Mouse (Mus musculus) brain, embryonic 14.5 days (tissue): ENCODE measurements around the gene Sfswap. TPM values are rescaled to one million over a fixed set of nuclear protein-coding genes. Genes with fewer than 3 reads are reported as not detected.

Experiments
- DNase-seq: peaks from one replicate; pipeline ENCODE4 v3.0.0-alpha.2; 2011; ENCODE audit warnings: low read depth
- CTCF ChIP-seq: fragments of 200-500 bp; IDR thresholded peaks from 2 replicates; pipeline ENCODE4 v1.5.1; 2012; ENCODE audit warnings: inconsistent platforms, mild to moderate bottlenecking, moderate library complexity, borderline replicate concordance; ENCODE audit not compliant: insufficient read depth, insufficient read length; ENCODE audit errors: extremely low read depth
- POLR2A ChIP-seq: fragments of 200-500 bp; IDR thresholded peaks from 2 replicates; pipeline ENCODE4 v1.6.1; 2012; ENCODE audit warnings: mild to moderate bottlenecking, inconsistent platforms, borderline replicate concordance; ENCODE audit not compliant: poor library complexity, insufficient read depth, insufficient read length, severe bottlenecking; ENCODE audit errors: extremely low read depth
- polyA plus RNA-seq: library from polyadenylated mRNA; depleted of rRNA; stranded (reverse); fragments of >200 nt; gene quantifications from 2 replicates; pipeline ENCODE4 v1.2.3, GENCODE M21; 2012

Gene Sfswap
- polyA plus RNA-seq, 1 experiment = 199 TPM

DNA sequence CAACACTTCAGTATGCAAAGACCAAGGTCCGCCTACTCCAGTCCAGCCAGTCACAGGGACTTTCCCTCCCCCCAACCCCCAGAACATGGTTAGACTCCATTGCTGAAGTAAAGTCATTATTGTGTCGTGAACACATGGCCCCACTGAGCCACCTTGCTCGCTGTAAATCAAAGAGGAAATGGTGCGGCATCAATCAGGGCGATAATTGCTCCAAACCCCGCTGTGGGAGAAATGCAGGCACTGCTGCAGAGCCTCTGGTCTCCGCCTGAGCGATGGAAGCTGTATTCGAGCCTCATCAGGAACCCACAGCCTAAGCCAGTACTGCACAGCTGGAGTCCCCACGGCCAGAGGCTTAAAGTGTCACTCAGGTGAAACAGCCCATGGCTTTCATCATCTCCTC lies 11.1 kb upstream of the Sfswap start:
- TF ChIP-seq POLR2A = no peak
- no peak for TF ChIP-seq CTCF
- DNase-seq = peak; percentile 48

DNA sequence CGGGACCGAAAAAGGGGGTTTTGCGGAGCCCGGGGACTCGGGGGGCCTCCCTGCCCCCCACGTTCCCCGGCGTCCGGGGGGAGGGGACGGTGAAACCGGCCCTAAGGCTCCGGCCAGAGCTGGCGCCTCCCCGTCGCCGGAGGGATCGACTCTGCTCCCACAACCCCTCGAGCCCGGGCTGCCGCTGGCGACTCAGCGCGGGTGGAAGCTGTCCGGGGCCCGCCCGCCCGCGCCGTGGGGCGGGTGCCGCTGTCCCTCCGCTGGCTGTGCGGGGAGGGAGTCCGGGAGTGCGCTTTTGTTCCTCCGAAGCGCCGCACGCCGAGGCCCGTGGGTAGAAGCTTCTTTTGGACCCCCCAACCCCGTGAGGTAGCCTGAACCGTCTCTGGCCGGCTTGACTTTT lies 650 bp downstream of the Sfswap start:
- TF ChIP-seq POLR2A = no peak
- TF ChIP-seq CTCF = no peak
- DNase-seq = no peak

DNA sequence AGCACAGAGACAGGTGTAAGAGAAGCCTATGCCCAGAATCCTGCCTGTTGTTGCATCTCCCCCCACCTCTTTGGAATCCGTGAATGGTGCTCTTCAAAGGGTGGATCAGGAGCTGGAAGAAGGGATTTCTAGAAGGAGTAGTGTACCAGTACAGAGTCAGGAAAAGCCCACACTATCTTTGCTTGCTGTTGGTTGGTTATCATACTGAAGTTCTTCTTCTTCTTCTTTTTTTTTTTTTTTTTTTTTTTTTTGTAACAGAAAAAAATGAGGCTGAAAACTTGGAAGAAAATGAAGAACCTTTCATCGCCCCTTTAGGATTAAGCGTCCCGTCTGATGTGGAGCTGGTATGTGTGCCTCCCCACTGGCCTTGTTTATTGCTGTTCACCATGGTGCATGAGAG lies 5.9 kb downstream of the Sfswap start:
- no peak for DNase-seq
- TF ChIP-seq CTCF (no peak), POLR2A (no peak)

DNA sequence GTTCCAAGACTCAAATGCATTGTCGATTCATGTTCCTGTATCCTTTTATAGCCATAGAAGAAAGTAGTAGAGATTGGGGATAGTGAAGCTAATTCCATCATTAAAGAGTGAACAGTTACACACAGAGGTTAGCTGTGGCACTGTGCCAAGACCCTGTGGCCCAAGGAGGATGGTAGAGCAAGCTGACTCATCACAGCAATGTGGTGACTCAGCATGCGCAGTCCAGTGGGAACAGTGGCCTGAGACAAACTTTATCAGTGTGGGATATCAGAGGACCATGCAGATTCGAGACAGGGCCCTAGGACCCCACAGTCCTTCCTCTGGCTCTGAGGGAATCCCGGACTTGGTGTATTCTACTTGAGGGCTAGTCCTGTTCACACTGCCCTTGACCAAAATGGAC lies 17.2 kb downstream of the Sfswap start:
- no peak for DNase-seq
- TF ChIP-seq CTCF = no peak
- TF ChIP-seq POLR2A = no peak

DNA sequence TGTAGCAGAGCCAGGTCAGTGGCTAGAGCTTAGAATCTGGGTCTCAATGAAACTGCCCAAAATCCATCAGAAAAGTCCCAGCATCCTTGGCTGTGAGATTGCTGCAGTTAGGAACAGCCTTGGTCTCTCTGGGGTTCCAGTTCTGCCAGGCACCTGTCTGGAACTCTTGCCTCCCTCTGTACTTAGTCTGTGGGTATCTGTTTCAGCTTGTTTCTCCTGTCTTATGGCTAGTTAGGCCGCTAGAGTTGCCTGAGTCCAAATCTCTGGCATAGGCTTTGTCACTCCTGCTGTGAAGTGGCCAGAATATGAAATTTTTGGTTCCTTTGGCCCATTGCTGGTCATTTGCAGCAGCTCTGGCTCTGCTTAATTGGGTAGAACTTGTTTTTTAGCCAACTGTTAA lies 17.8 kb downstream of the Sfswap start:
- no peak for TF ChIP-seq CTCF
- no peak for TF ChIP-seq POLR2A
- DNase-seq = no peak

DNA sequence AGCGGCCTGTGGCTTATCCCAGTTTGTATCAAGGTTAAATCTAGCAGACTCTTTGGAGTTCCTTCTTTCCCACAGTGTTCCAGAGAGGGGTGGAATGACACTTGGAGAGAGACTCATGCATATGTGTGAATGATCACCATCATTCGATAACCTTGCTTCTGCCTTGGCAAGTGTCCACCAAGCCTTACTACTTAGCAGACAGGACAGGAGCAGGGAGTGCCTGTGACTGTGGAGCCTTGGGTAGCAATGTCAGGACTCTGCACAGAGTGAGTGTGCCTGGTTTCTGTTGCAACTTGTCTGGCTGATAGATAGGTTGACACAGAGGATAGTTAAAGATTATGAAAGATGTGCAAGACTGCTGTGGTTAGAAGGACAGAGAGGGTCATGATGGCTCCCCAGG lies 18.6 kb downstream of the Sfswap start:
- no peak for TF ChIP-seq POLR2A
- no peak for TF ChIP-seq CTCF

DNA sequence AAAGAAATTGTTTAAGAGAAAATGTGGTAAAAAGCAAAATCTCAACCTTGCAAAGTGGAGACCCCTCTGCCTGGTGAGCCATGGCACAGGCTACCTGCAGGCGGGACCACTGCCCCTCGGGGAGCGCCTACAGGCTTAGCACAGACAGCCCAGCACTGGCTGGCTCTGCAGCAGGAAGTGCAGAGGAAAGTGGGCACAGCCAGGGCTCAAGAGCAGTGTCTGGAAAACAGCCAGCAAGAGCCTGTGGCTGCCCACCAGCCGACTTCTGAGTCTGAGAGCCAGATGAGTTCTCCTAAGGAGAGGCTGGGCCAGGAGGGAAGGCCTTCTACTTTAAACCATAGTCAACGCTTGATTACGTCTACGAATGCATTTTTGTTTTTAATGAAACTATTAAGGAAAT lies 20.5 kb downstream of the Sfswap start:
- TF ChIP-seq CTCF (no peak), POLR2A (no peak)
- DNase-seq = peak; percentile 20

More for the DNA sequence above, 18.6 kb downstream of the Sfswap start:
- no peak for DNase-seq

DNA sequence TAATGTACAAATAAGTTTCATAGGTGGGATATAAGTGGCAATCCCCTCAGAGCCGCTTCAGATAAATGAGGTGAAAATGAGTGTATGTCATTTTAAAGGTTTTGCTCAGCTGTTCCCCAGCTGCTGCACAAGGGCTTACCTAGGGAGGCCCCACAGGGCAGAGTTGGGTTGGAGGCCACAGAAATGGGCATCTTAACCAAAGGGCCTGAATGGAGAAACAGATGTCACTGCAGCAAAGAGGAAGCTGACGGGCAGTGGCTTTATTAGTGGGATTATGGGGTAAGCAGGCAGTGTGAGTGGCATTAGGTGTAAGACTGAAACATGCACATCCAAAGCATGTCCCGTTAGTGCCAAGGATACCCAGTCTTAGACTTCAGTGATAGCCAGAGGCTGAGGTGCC lies 20.9 kb downstream of the Sfswap start:
- TF ChIP-seq CTCF (no peak), POLR2A (no peak)
- DNase-seq = no peak

DNA sequence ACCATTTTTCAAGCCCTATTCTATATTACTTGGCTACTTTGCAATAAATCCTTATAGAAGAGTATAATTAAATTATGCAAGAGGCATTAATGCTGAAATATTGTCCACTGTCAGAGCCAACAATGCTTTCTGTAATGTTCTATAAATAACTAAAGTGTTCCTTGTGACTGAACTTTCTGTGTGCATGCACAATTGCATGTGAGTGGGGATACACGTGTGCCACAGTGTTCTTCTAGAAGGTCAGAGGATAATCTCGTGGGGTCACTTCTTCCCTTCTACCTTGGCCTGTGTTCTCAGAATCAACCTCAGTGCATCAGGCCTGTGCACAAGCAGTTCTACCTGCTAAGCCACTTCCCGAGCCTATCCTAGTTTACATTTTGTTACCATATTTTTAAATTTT lies 22.1 kb downstream of the Sfswap start:
- no peak for DNase-seq
- TF ChIP-seq CTCF (no peak), POLR2A (no peak)

DNA sequence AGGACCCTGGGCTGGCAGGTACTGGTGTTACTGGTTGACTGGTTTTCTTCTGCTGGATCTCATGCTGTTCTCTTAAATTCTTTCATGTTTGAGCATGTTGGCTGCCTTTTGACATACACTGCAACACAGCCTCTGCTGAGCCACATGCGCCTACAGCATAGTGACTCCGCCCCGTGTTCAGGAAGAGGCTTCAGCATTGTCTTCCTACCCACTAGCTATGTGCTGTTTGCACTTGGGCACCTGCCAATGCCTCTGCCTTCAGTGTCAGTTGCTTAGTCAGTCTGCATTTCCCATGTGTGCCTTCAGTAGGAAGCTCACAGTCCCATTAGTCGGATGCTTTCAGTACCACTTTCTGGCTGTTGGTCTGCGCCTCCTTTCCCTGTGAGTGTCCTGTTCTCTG lies 23.7 kb downstream of the Sfswap start:
- TF ChIP-seq POLR2A (no peak), CTCF (no peak)
- DNase-seq = no peak

DNA sequence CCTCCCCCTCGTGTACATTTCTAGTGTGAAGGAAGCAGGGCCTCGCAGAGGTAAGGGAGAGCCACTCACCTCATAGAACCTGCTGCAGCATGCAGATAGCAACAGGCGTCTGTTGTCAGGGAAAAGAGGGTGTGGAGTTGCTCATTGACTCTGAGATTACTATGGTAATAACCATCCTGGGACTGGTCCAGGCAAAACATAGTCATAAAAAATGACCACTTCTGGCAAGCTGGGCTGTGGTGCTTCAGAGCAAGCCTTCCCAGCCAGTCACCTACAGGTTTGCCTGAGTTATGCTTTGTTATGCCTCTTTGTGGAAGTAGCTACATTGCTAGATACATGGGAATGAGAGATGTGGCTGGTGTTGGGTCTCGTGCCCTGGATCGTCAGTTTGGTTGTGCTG lies 26.1 kb downstream of the Sfswap start:
- TF ChIP-seq CTCF = no peak
- no peak for TF ChIP-seq POLR2A
- no peak for DNase-seq

DNA sequence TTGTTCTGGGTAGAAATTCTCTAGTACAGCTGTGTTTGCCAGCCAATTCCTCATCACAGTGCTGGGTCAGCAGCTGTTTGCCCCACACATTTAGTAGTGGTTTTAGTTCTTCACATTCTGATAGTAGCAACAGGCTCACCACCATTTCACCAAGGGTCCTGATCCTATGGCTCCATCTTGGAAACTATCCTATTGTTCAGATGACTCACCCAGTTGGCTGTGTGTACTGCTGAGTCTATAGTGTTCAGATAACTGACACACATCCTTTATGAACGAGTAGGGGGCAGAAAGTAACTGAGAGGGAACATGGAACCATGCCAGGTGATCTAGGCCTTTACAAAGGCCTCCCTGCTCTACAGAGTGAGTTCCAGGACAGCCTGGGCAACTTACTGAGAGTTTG lies 28.6 kb downstream of the Sfswap start:
- no peak for DNase-seq
- TF ChIP-seq CTCF (no peak), POLR2A (no peak)

DNA sequence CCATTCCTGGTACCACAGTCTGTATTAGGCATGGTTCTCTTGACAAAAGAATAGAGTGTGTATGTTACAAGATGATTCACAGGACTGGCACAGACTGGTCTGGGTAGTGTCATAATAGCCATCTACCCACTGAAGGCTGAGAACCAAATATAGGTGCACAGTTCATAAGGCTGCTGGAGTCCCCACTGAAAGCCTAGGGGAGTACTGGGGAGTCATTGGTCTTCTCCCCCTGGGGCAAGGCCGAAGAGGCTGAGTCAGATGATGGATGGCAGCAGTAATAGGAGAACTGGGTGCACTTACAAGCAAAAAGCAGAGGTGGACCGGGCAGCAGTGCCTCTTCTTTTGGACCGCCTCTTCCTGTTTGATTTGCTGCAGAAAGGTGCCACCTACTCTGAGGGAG lies 32.7 kb downstream of the Sfswap start:
- TF ChIP-seq POLR2A = no peak
- TF ChIP-seq CTCF = no peak
- no peak for DNase-seq
